Mouse (Mus musculus) adrenal gland, postnatal 25 days (tissue): ENCODE data around the gene Nfkbia. TPM values are rescaled to one million over a fixed set of nuclear protein-coding genes. Genes with fewer than 3 reads are reported as not detected.

Experiments used
- DNase-seq: peaks from one replicate; pipeline ENCODE4 v3.0.0; 2021; ENCODE audit warnings: mixed read lengths
- total RNA-seq: library from RNA; stranded (reverse); gene quantifications from 2 replicates; pipeline ENCODE4 v1.2.3, GENCODE M21; 2021

The Nfkbia gene
- total RNA-seq, 1 experiment from 2014 or later = 74.3 TPM

GRCm38 (mm10) chr12:55490722-55491449 is 1.6 kb downstream of the Nfkbia start:
- DNase-seq = peak; percentile 28

- no peak for DNase-seq
These were observed 2.3 kb downstream of the Nfkbia start for GRCm38 (mm10) chr12:55489986-55490721.

- no peak for DNase-seq
These were observed 3.6 kb downstream of the Nfkbia start for GRCm38 (mm10) chr12:55488661-55489447.

DNA sequence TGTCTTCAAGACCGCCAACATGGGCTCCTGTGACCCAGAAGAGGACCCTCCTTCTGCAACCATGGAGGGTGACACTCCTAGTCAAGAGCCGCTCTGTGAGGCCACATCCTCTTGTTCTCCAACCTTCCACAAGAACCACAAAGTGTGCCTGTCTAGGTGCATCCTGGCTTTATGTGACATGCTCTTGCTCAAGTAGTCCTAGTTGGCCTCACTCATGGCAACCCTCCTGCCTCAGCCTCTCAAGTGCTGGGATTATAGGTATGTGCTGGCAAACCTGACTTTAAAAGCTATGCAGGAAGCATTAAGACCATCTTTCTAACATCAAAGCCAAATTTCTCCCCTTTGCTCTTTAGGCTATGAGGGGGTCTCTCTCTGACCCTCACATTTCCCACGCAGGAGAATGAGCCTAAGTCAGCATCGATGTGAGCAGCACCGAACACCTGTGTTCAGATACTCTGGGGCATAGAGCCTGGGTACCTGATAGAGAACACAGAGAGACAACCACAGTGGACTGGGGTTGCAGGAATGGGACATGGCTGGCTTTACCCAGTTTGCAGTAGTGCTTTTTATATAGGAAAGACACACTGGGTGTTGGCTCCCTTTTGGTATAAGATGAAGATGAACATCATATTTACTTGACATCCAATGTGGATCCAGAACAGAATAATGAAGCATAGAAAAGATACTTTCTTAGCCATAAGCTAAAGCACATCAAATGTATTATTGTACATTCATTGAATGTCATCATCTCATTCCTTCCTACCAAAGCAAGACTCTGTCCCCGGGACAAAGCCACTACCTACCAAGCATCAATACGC is 4.4 kb downstream of the Nfkbia start:
- DNase-seq = no peak

GRCm38 (mm10) chr12:55486923-55487674 is 5.3 kb downstream of the Nfkbia start:
- no peak for DNase-seq

- no peak for DNase-seq
These were observed 7.6 kb downstream of the Nfkbia start for GRCm38 (mm10) chr12:55484800-55485199.

DNA sequence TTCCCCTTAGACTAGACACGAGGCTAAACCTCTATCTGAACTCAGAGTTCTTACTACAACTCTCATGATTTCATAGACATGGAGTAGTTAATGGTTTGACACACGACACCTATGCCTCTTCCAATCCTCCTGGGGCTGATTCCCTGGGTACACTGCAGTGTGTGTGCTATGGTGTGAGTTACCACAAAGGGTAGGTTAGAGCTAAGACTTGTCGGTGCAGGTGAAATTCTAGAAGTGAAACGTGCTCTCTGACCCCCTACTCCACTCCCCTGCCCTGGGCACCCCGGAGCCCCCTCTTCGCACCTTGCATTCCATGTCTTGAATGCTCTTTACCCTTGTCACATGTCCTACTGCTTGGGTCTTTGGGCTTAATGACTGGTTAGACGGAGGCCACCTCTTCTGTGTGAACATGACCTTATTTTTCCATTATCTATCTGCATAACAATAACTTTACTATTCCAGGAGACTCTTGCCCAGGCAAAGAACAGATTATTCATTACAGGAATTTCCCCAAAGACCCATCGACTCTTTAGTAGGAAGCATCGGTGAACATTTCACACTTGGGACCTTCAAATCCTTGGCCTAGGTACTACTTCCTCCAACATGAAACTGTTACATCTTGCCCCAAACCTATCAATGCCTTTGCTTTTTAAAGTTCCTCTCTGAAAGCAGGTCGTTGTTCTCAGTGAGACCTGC is 8.2 kb downstream of the Nfkbia start:
- DNase-seq = no peak

- no peak for DNase-seq
These were observed 8.9 kb downstream of the Nfkbia start for GRCm38 (mm10) chr12:55483591-55483990.

DNA sequence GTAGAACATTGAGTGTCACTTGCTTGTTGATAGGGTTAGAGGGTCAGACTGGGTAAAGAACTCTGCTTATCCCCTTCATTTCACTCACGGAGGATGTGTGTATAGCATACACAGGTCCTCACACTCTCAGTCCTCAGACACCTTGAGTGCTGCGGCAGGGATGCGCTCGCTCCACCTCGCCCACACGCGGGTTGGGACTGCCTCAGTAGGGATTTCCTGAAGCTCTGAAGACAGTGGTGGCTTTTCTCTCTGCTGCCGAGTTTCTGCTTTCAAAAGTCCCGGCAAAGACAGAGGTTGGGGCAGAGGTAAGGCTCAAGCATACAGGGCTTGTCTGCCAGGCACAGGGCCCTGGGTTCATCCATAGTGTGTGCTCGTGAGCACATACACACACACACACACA is 9.7 kb downstream of the Nfkbia start:
- no peak for DNase-seq

DNA sequence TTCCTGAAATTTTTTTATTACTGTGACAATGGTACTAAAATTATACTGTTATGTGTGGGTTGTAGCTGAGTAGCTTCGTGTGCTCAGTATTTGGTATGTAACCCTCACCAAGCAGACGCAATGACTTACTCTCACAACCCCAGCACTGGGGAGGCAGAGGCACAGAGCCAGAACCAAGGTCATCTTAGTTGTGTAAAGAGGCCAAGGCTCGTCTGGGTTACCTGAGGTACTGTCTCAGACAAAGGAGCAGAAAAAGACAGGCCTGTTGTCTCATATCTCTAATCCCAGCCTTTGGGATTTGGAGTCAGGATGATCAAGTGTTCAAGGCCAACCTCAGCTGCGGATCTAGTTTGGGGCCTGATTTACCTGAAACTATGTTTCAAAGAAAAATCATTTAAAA is 10.7 kb downstream of the Nfkbia start:
- DNase-seq = no peak

- no peak for DNase-seq
These were observed 11.8 kb downstream of the Nfkbia start for GRCm38 (mm10) chr12:55480471-55481153.

DNA sequence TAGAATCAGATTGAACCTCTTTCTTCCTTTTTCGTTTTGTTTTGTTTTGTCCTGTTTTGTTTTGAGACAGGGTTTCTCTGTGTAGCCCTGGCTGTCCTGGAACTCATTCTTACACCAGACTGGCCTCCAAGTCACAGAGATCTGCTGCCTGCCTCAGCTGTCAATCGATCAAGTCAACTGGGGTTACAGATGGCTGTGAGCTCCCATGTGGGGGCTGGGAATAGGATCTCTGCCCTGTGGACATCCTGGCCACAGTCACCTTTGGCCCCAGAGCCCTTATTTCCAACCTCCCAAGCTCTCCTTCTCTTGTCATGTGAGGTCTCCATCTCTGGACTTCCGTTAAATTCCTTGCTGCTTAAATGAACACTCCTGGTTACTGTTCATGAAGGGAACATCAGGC is 13.5 kb downstream of the Nfkbia start:
- no peak for DNase-seq

- DNase-seq = no peak
These were observed 18.3 kb downstream of the Nfkbia start for GRCm38 (mm10) chr12:55474209-55474583.

GRCm38 (mm10) chr12:55473250-55474208 is 18.9 kb downstream of the Nfkbia start:
- DNase-seq = peak; percentile 61

GRCm38 (mm10) chr12:55471344-55471743 is 21.1 kb downstream of the Nfkbia start:
- no peak for DNase-seq

DNA sequence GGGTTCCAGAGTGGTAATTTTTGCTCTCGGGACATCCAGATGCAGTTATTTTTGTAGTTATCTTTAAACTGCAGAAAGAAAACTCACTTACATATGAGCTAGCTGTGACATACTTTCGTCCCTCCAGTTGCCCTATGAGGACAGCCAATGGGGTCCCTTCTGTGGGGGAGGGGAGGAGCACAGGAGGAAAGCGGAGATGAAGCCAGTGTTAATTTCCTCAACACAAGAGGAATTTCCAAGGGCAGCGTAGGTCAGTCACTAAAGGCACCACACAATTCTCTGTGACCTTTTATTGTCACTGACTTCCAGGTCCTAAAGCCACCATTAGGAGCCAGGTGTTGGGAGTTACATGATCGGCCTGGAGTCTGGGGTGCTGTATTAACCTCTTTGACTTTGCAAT is 22.0 kb downstream of the Nfkbia start:
- no peak for DNase-seq

DNA sequence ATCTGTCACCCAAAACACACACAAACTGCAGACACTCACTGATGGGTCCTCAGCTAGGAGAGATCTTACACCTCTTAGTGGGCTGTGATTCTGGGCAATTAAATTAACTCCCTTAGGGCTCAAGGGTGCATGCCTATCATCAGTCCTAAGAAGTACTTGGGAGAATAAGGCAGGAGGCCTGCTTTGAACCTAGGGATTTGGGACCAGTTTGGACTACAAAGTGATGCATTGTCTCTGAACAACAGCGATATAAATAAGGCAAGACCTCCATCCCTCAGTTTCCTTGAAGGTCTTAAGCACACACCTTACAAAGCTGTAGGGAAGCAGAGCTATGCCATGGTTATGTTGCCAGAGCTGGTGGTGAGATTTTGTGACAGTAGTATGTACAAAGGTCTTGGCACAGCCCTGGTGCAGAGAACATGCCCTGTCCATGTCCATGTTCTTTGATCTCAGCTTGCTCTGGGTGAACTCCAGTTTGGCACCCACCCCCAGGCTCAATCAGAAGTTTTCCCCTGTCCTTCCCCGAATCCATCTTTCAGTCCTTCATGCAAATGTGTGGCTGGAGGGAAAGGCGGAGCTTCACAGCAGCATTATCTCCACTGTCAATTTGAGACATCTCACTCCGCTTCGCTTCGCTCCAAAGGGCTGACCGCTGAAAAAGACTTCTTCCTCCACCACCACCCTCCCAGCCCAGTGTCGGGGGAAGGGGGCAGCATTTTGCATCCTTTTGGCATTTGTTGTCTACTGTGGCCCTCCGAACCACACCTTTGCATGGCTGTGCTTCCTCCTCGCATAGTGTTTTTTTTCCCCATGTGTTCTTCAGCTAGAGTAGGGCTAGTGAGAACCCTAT is 24.9 kb downstream of the Nfkbia start:
- DNase-seq = no peak

DNA sequence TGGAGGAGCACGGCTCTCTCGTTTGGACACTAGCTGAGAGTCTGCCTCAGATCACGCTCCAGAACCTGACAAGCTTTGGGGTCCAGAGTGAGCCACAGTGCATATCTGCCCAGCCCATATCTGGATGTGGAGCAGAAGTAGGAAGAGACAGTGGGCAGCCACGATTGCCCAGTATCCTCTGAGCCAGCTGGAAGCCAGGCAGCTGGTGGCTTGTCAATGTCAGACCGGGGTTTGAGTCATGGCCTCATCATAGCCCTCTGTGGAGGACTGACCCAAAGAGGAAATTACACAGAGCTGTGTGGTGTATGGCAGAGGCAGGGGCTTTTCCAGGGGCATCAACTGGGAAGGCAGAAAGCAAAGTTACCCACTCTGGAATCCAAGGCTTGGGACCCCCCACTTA is 25.6 kb downstream of the Nfkbia start:
- peak; percentile 52 for DNase-seq
